Mouse (Mus musculus): ENCODE data around the gene Abat. TPM values are rescaled to one million over a fixed set of nuclear protein-coding genes. Genes with fewer than 3 reads are reported as not detected.
A peak's percentile ranks its signal among the peaks of the same experiment; 100 is the strongest.

The Abat gene
- polyA plus RNA-seq, 1 experiment from 2014 or later: 60.3 TPM

DNA sequence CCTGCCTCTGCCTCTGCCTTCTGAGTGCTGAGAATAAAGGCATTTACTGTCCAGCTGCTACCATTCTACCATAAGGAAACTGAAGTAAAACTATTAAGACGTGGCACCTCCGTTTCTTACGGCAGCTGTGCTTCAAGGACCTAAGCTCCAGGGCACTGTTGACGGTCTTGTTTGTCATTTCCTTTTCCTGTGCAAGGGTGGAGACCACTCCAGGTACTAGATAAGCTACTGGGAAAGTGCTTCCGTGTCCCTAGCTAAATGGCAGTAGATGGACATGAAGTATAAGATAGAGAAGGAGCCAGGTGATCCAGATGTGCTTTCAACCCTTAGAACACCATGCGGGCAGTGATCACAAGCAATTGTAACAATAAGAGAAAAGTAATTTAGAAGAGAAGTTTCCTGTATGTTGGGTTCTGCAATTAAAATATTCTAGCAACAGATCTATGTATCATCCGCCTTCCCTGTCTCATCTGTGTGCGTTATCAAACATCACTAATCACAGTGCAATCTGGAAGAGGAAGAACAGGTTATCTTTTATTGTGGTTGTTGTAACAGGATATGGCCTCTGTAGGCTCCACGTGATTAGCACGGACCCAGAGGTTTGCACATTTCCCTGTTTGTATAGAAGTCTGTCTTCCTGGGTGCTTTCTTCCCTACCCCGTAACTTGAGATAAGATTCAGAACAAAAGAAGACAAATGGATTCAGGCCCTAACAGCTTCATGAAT, 126.4 kb downstream of the Abat start:
- Histone ChIP-seq H3K27me3 (ENCODE audit: control insufficient read depth, insufficient read depth, low read length) (no peaks in the 10 kb centered on the region), H3K36me3 (ENCODE audit: control insufficient read depth, insufficient read depth, low read length) (peaks cover 6% of the 10 kb centered on the region), H3K27ac (ENCODE audit: low read depth, low read length) (no peak overlapping the region), H3K9ac (ENCODE audit: low read length) (no peak overlapping the region), H3K4me2 (ENCODE audit: low read depth) (no peak overlapping the region), H3K4me3 (ENCODE audit: low read depth, low read length) (no peak overlapping the region), H3K4me1 (ENCODE audit: control insufficient read depth, insufficient read depth, low read length) (peaks cover 10% of the 10 kb centered on the region), H3K9me3 (ENCODE audit: control insufficient read depth, low read length) (no peaks in the 10 kb centered on the region)
- ATAC-seq (ENCODE audit: insufficient read depth, low FRiP score, low TSS enrichment) (no peak), DNase-seq (ENCODE audit: low spot score) (no peak)
- 90% methylated on average over 11 of the region's 11 CpGs for WGBS

DNA sequence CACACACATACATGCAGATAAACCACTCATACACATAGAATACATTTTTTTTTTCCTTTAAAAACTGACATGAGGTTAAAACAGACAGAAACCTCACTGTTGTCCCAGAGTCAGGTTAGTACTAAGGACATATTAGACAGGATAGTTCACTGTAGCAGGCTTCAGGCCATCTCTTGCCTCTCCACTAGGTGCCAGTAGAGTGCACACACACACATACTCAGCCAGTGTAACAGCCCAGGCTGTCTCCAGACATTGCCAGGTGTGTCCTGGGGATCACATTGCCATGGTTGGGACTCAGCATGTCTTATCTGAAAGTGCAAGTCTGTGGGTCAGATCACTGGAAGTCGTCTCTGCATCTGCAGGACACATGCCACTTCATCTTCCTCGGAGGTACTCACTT, 130.6 kb downstream of the Abat start:
- H3K4me1 ChIP-seq (ENCODE audit: control insufficient read depth, insufficient read depth, low read length): no peaks in the 10 kb centered on the region
- H3K27me3 ChIP-seq (ENCODE audit: control insufficient read depth, insufficient read depth, low read length): no peaks in the 10 kb centered on the region
- H3K27ac ChIP-seq (ENCODE audit: low read depth, low read length): no peak overlapping the region
- 76% methylated on average over 2 of the region's 2 CpGs for WGBS
- peak; percentile 43 for DNase-seq (ENCODE audit: low spot score)
- peak; percentile 53; the same call in 1 of the 2 replicates for ATAC-seq (ENCODE audit: insufficient read depth, low FRiP score, low TSS enrichment)
- H3K4me3 ChIP-seq (ENCODE audit: low read depth, low read length): no peak overlapping the region
- no peak overlapping the region for H3K9ac ChIP-seq (ENCODE audit: low read length)
- H3K36me3 ChIP-seq (ENCODE audit: control insufficient read depth, insufficient read depth, low read length): peaks cover 6% of the 10 kb centered on the region
- H3K9me3 ChIP-seq (ENCODE audit: control insufficient read depth, low read length): no peaks in the 10 kb centered on the region
- H3K4me2 ChIP-seq (ENCODE audit: low read depth): no peak overlapping the region

DNA sequence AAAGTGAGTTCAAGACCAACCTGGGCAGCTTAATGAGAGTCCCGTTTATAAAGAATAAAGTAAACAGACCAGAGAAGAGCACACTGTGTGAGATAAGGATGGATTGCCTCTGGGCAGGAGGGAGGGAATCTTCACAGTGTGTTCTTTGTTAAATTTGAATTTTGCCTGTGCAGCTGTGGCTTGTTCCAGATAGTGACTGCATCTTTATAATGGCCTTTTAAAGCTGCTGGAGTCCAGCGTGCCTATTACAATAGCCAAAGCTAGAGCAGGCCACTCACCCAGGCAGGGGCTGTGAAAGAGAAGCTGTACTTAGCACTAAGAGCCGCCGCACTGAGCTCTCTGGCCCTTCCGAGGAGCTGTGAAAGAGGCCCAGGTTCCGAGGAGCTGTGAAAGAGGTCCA, 132.3 kb downstream of the Abat start:
- Histone ChIP-seq H3K4me2 (ENCODE audit: low read depth) (no peak overlapping the region), H3K9me3 (ENCODE audit: control insufficient read depth, low read length) (no peaks in the 10 kb centered on the region), H3K27ac (ENCODE audit: low read depth, low read length) (no peak overlapping the region), H3K27me3 (ENCODE audit: control insufficient read depth, insufficient read depth, low read length) (no peaks in the 10 kb centered on the region), H3K4me1 (ENCODE audit: control insufficient read depth, insufficient read depth, low read length) (no peaks in the 10 kb centered on the region), H3K4me3 (ENCODE audit: low read depth, low read length) (no peak overlapping the region), H3K9ac (ENCODE audit: low read length) (no peak overlapping the region), H3K36me3 (ENCODE audit: control insufficient read depth, insufficient read depth, low read length) (peaks cover 6% of the 10 kb centered on the region)
- ATAC-seq (ENCODE audit: insufficient read depth, low FRiP score, low TSS enrichment): no peak
- WGBS: 80% methylated on average over 6 of the region's 6 CpGs
- DNase-seq (ENCODE audit: low spot score): no peak

DNA sequence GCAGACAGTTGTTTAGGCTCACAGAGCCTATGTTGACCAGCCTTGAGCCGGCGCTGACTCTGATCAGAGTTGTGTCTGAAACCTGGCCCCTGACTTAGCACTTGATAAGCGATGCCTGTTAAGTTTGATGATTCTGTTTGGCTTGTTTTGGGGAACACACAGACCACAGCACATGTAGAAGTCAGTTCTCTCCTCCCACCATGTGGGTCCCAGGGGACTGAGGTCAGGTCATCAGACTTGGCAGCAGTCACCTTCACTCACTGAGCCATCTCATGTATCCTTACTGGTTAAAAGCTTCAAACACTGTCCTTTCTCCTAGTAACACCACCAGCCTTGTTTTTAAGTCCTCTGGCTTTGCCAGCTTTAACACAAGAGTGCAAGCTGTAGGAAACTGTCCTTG, 136.8 kb downstream of the Abat start:
- no peak for ATAC-seq (ENCODE audit: insufficient read depth, low FRiP score, low TSS enrichment)
- Histone ChIP-seq H3K27me3 (ENCODE audit: control insufficient read depth, insufficient read depth, low read length) (no peaks in the 10 kb centered on the region), H3K4me3 (ENCODE audit: low read depth, low read length) (no peak overlapping the region), H3K9ac (ENCODE audit: low read length) (no peak overlapping the region), H3K4me2 (ENCODE audit: low read depth) (no peak overlapping the region), H3K36me3 (ENCODE audit: control insufficient read depth, insufficient read depth, low read length) (peaks cover 5% of the 10 kb centered on the region; the same call in 1 of the 2 replicates), H3K27ac (ENCODE audit: low read depth, low read length) (no peak overlapping the region), H3K4me1 (ENCODE audit: control insufficient read depth, insufficient read depth, low read length) (no peaks in the 10 kb centered on the region), H3K9me3 (ENCODE audit: control insufficient read depth, low read length) (no peaks in the 10 kb centered on the region)
- WGBS: 97% methylated on average over 3 of the region's 3 CpGs
- no peak for DNase-seq (ENCODE audit: low spot score)

DNA sequence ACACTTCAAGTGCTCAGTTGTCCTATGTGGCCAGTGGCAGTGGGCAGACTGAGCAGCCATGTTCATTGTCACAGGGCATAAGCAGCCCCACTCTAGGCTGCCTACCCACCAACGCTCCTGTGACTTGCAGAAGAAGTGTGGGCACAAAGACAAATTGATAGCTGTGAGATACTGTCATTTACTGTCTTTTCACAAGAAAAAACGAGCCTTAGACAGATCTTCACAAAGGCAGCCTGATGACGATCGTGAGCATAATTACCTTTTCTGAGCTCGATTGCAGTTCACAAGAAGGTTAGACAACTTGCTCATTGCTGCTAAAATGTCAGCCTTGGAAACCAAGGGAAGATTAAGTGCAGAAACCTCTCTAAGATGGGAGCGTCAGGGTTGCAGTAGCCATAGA, 141.9 kb downstream of the Abat start:
- DNase-seq (ENCODE audit: low spot score) (no peak), ATAC-seq (ENCODE audit: insufficient read depth, low FRiP score, low TSS enrichment) (no peak)
- Histone ChIP-seq H3K27ac (ENCODE audit: low read depth, low read length) (no peak overlapping the region), H3K4me2 (ENCODE audit: low read depth) (no peak overlapping the region), H3K4me3 (ENCODE audit: low read depth, low read length) (no peak overlapping the region), H3K9ac (ENCODE audit: low read length) (no peak overlapping the region), H3K36me3 (ENCODE audit: control insufficient read depth, insufficient read depth, low read length) (peaks cover 7% of the 10 kb centered on the region), H3K4me1 (ENCODE audit: control insufficient read depth, insufficient read depth, low read length) (no peaks in the 10 kb centered on the region), H3K27me3 (ENCODE audit: control insufficient read depth, insufficient read depth, low read length) (no peaks in the 10 kb centered on the region), H3K9me3 (ENCODE audit: control insufficient read depth, low read length) (no peaks in the 10 kb centered on the region)
- WGBS: 86% methylated on average over 6 of the region's 6 CpGs

DNA sequence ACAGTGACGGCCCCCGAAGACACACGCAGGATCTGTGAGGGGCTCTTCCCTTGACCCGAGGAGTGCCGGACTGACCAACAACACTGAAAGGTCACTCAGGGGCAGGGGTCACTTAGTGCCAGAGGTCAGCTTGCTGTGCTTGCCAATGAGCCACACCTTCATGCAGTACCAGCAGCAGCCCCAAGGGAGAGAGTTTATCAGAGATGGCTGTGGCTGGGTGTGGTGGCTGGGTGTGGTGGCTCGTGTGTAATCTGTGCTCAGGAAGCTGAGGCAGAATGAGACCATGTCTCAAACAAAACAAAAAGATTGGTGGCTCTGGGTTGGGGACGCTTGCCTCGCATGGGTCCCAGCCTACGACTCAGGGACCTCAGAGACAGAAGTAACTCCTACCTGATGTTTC, 142.4 kb downstream of the Abat start:
- 84% methylated on average over 9 of the region's 9 CpGs for WGBS
- Histone ChIP-seq H3K9me3 (ENCODE audit: control insufficient read depth, low read length) (no peaks in the 10 kb centered on the region), H3K9ac (ENCODE audit: low read length) (no peak overlapping the region), H3K36me3 (ENCODE audit: control insufficient read depth, insufficient read depth, low read length) (peaks cover 9% of the 10 kb centered on the region), H3K4me3 (ENCODE audit: low read depth, low read length) (no peak overlapping the region), H3K4me1 (ENCODE audit: control insufficient read depth, insufficient read depth, low read length) (no peaks in the 10 kb centered on the region), H3K4me2 (ENCODE audit: low read depth) (no peak overlapping the region), H3K27ac (ENCODE audit: low read depth, low read length) (no peak overlapping the region), H3K27me3 (ENCODE audit: control insufficient read depth, insufficient read depth, low read length) (no peaks in the 10 kb centered on the region)
- ATAC-seq (ENCODE audit: insufficient read depth, low FRiP score, low TSS enrichment) (0 out of 2 replicates have a peak, but pooled peaks have one; percentile 11), DNase-seq (ENCODE audit: low spot score) (no peak)

DNA sequence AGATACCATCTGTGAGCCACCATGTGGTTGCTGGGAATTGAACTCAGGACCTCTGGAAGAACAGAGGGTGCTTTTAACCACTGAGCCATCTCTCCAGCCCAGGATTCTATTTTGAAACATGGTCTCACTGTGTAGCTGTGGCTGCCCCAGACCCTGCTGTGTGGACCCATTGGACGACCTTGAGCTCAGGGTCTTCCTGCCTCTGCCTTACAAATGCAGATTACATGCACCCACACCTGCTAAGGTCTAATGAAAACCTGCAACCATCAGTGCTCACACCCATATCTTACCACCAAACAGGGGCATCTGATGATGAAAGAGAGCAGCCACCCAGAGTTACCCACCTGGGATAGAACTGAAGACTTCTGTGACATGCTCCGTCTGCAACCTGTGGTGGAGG, 143.0 kb downstream of the Abat start:
- no peaks in the 10 kb centered on the region for H3K9me3 ChIP-seq (ENCODE audit: control insufficient read depth, low read length)
- H3K9ac ChIP-seq (ENCODE audit: low read length): no peak overlapping the region
- no peak overlapping the region for H3K4me3 ChIP-seq (ENCODE audit: low read depth, low read length)
- no peaks in the 10 kb centered on the region for H3K4me1 ChIP-seq (ENCODE audit: control insufficient read depth, insufficient read depth, low read length)
- H3K36me3 ChIP-seq (ENCODE audit: control insufficient read depth, insufficient read depth, low read length): peaks cover 11% of the 10 kb centered on the region
- no peak for ATAC-seq (ENCODE audit: insufficient read depth, low FRiP score, low TSS enrichment)
- H3K27ac ChIP-seq (ENCODE audit: low read depth, low read length): no peak overlapping the region
- H3K27me3 ChIP-seq (ENCODE audit: control insufficient read depth, insufficient read depth, low read length): no peaks in the 10 kb centered on the region
- no peak for DNase-seq (ENCODE audit: low spot score)
- WGBS: 94% methylated on average over 2 of the region's 2 CpGs
- H3K4me2 ChIP-seq (ENCODE audit: low read depth): no peak overlapping the region

DNA sequence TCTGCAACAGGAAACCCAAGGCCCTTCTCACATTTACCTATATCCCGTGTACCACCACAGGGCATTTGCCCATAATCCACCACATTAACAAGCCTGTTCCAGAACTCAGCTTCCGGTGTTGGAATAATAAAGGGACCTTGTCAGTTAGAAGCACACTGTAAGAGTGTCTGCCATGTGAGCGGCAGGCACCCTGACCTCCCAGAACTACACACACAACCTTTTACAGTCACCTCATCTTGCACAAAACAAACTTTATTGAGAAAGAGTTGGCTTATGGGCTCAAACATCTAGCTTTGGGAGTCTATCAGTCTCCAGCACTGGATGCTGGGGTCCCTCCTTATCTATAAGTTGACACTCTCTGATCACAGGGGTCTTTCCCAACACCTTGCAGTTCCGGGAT, 145.1 kb downstream of the Abat start:
- H3K36me3 ChIP-seq (ENCODE audit: control insufficient read depth, insufficient read depth, low read length): peaks cover 13% of the 10 kb centered on the region
- no peak overlapping the region for H3K4me3 ChIP-seq (ENCODE audit: low read depth, low read length)
- H3K4me1 ChIP-seq (ENCODE audit: control insufficient read depth, insufficient read depth, low read length): no peaks in the 10 kb centered on the region
- H3K9me3 ChIP-seq (ENCODE audit: control insufficient read depth, low read length): no peaks in the 10 kb centered on the region
- WGBS: 89% methylated on average over 4 of the region's 4 CpGs
- H3K9ac ChIP-seq (ENCODE audit: low read length): no peak overlapping the region
- H3K27me3 ChIP-seq (ENCODE audit: control insufficient read depth, insufficient read depth, low read length): no peaks in the 10 kb centered on the region
- no peak overlapping the region for H3K27ac ChIP-seq (ENCODE audit: low read depth, low read length)
- ATAC-seq (ENCODE audit: insufficient read depth, low FRiP score, low TSS enrichment) (no peak), DNase-seq (ENCODE audit: low spot score) (no peak)
- no peak overlapping the region for H3K4me2 ChIP-seq (ENCODE audit: low read depth)

DNA sequence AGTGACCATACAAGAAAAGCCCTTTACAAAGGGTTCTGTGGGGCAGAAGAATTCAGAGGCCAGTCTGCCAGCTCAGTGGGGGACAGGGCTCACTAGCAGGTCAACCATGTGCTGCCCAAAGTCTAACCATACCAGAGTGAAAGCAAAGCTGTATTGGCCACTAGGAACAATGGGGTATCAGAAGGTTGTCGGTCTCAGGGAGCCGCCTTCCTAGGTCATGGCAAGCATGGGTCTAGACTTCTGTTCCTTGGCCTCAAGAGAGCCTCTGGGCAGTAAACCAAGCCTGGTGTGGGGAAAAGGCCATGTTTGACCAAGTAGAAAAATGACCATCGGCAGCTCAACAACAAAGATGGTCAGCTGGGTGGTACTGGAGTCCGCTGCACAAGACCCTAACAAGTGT, 145.5 kb downstream of the Abat start:
- H3K36me3 ChIP-seq (ENCODE audit: control insufficient read depth, insufficient read depth, low read length): peaks cover 13% of the 10 kb centered on the region
- 93% methylated on average over 4 of the region's 4 CpGs for WGBS

More for the DNA sequence above, 145.5 kb downstream of the Abat start:
- H3K9me3 ChIP-seq (ENCODE audit: control insufficient read depth, low read length): no peaks in the 10 kb centered on the region
- H3K4me3 ChIP-seq (ENCODE audit: low read depth, low read length): no peak overlapping the region
- H3K4me1 ChIP-seq (ENCODE audit: control insufficient read depth, insufficient read depth, low read length): no peaks in the 10 kb centered on the region
- no peak overlapping the region for H3K9ac ChIP-seq (ENCODE audit: low read length)
- H3K27ac ChIP-seq (ENCODE audit: low read depth, low read length): no peak overlapping the region
- DNase-seq (ENCODE audit: low spot score) (no peak), ATAC-seq (ENCODE audit: insufficient read depth, low FRiP score, low TSS enrichment) (no peak)
- no peak overlapping the region for H3K4me2 ChIP-seq (ENCODE audit: low read depth)
- no peaks in the 10 kb centered on the region for H3K27me3 ChIP-seq (ENCODE audit: control insufficient read depth, insufficient read depth, low read length)
